ENCODE assay signal across 24 mouse cellular contexts in genomic region chr9:123508986-123509385, GRCm38 (mm10). TPM values are rescaled to one million over a fixed set of nuclear protein-coding genes. Genes with fewer than 3 reads are reported as not detected.
DNase-seq lines count a peak whose midpoint lies in the region; ATAC-seq and TF ChIP-seq lines count a peak whose summit lies in the region.
"Had no signal": no experiment of that assay in that cellular context is flagged by ENCODE, and none has a peak within 500 bp of the region (broad histone marks: within the 10 kb centered on the region; RNA-seq: fewer than 3 reads in every experiment).

No protein-coding gene starts in this region.

- H3K27ac ChIP-seq in midbrain, postnatal 0 days (ENCODE audit: low read depth, low read length): peak overlapping the region; percentile 7; the same call in 1 of the 2 replicates
- H3K27ac ChIP-seq in midbrain, embryonic 16.5 days (ENCODE audit: low read length): no peak overlapping the region
- peak overlapping the region; percentile 64 for H3K27ac ChIP-seq in small intestine, adult 2 months (ENCODE audit: insufficient read depth, low read depth, low read length)
- H3K27ac ChIP-seq in limb, embryonic 10.5 days: no peak overlapping the region
- H3K27ac ChIP-seq: embryonic facial prominence, embryonic 10.5 days; embryonic facial prominence, embryonic 13.5 days; forebrain, embryonic 12.5 days; heart, adult 2 months; hindbrain, embryonic 12.5 days; hindbrain, embryonic 15.5 days had no signal

- no peak overlapping the region for H3K9ac ChIP-seq in midbrain, postnatal 0 days (replicated peaks; ENCODE audit: low read length, poor library complexity, severe bottlenecking)
- H3K9ac ChIP-seq in midbrain, embryonic 16.5 days (ENCODE audit: low read depth, low read length): no peak overlapping the region
- H3K9ac ChIP-seq: embryonic facial prominence, embryonic 13.5 days; forebrain, embryonic 12.5 days; hindbrain, embryonic 12.5 days; hindbrain, embryonic 15.5 days had no signal

- peak; percentile 42 for DNase-seq in CD4-positive, CD25-positive, alpha-beta regulatory T cell, adult 2 months (ENCODE audit: low read depth, low spot score)
- no peak for DNase-seq in midbrain, postnatal 0 days (ENCODE audit: low spot score)
- DNase-seq in CD4-positive helper T cell, adult 2 months (ENCODE audit: low read depth, low spot score): peak; percentile 18
- DNase-seq in limb, embryonic 10.5 days (ENCODE audit: low spot score): no peak
- DNase-seq: adrenal gland, adult 8-10 months; adrenal gland, postnatal 25 days; cerebellum, adult 11-12 months; cerebellum, adult 8-10 months; cerebellum, postnatal 10 days; cerebellum, postnatal 36 days; embryo, embryonic 11 days; gastrocnemius, postnatal 25 days; heart, adult 2 months had no signal

- H3K36me3 ChIP-seq in midbrain, postnatal 0 days (ENCODE audit: insufficient read depth, low read length): no peaks in the 10 kb centered on the region
- no peaks in the 10 kb centered on the region for H3K36me3 ChIP-seq in midbrain, embryonic 16.5 days (ENCODE audit: control insufficient read depth, insufficient read depth, low read length)
- peaks cover 35% of the 10 kb centered on the region for H3K36me3 ChIP-seq in small intestine, adult 2 months (ENCODE audit: control insufficient read depth, insufficient read depth, low read length)
- H3K36me3 ChIP-seq in limb, embryonic 10.5 days: peaks cover 56% of the 10 kb centered on the region
- H3K36me3 ChIP-seq: hindbrain, embryonic 15.5 days had no signal

- H3K4me3 ChIP-seq in midbrain, postnatal 0 days (ENCODE audit: low read depth, low read length): no peak overlapping the region
- H3K4me3 ChIP-seq in midbrain, embryonic 16.5 days (ENCODE audit: low read depth, low read length): no peak overlapping the region
- H3K4me3 ChIP-seq in small intestine, adult 2 months (ENCODE audit: low read depth, low read length): no peak overlapping the region
- no peak overlapping the region for H3K4me3 ChIP-seq in limb, embryonic 10.5 days
- H3K4me3 ChIP-seq: embryonic facial prominence, embryonic 10.5 days; embryonic facial prominence, embryonic 13.5 days; erythroblast, embryonic 14.5 days; forebrain, embryonic 12.5 days; heart, adult 2 months; hindbrain, embryonic 12.5 days; hindbrain, embryonic 15.5 days had no signal

- H3K4me1 ChIP-seq in midbrain, postnatal 0 days (ENCODE audit: insufficient read depth, low read length): no peaks in the 10 kb centered on the region
- peaks cover 3% of the 10 kb centered on the region for H3K4me1 ChIP-seq in midbrain, embryonic 16.5 days (ENCODE audit: control insufficient read depth, insufficient read depth, low read length)
- peaks cover 15% of the 10 kb centered on the region; the same call in 1 of the 2 replicates for H3K4me1 ChIP-seq in small intestine, adult 2 months (ENCODE audit: control insufficient read depth, insufficient read depth, insufficient read length, low read length)
- H3K4me1 ChIP-seq in limb, embryonic 10.5 days: no peaks in the 10 kb centered on the region
- H3K4me1 ChIP-seq: embryonic facial prominence, embryonic 10.5 days; embryonic facial prominence, embryonic 13.5 days; forebrain, embryonic 12.5 days had no signal

- H3K27me3 ChIP-seq in midbrain, postnatal 0 days (ENCODE audit: insufficient read depth, low read length): no peaks in the 10 kb centered on the region
- H3K27me3 ChIP-seq in midbrain, embryonic 16.5 days (ENCODE audit: control insufficient read depth, insufficient read depth, low read depth, low read length): no peaks in the 10 kb centered on the region
- no peaks in the 10 kb centered on the region for H3K27me3 ChIP-seq in small intestine, adult 2 months (ENCODE audit: control insufficient read depth, insufficient read depth, low read length)
- no peaks in the 10 kb centered on the region for H3K27me3 ChIP-seq in limb, embryonic 10.5 days (ENCODE audit: low read depth, poor library complexity, severe bottlenecking)
- H3K27me3 ChIP-seq: embryonic facial prominence, embryonic 13.5 days; forebrain, embryonic 12.5 days; hindbrain, embryonic 12.5 days; hindbrain, embryonic 15.5 days had no signal

- 92% methylated on average over 2 of the region's 2 CpGs for WGBS in midbrain, postnatal 0 days
- WGBS in midbrain, embryonic 16.5 days: 87% methylated on average over 2 of the region's 2 CpGs
- 61% methylated on average over 2 of the region's 2 CpGs for WGBS in small intestine, adult 2 months
- 81% methylated on average over 2 of the region's 2 CpGs for WGBS in limb, embryonic 10.5 days

- no peak overlapping the region for H3K4me2 ChIP-seq in midbrain, postnatal 0 days (ENCODE audit: low read depth, low read length, poor library complexity, severe bottlenecking)
- no peak overlapping the region for H3K4me2 ChIP-seq in midbrain, embryonic 16.5 days (ENCODE audit: low read length)
- H3K4me2 ChIP-seq: embryonic facial prominence, embryonic 13.5 days; forebrain, embryonic 12.5 days; heart, embryonic 11.5 days; hindbrain, embryonic 12.5 days; hindbrain, embryonic 15.5 days had no signal

- TF ChIP-seq CTCF in midbrain, postnatal 0 days (IDR thresholded peaks at IDR 0.05): no peak
- TF ChIP-seq CTCF in small intestine, adult 2 months (IDR thresholded peaks at IDR 0.05; ENCODE audit: extremely low read depth, insufficient read length, insufficient replicate concordance, low read depth, low read length): no peak

- ATAC-seq in CD4-positive, CD25-positive, alpha-beta regulatory T cell, adult 4 months: no peak
- no peak for ATAC-seq in midbrain, postnatal 0 days (ENCODE audit: low FRiP score)
- ATAC-seq in midbrain, embryonic 16.5 days: no peak
- ATAC-seq: forebrain, embryonic 16.5 days had no signal

- TF ChIP-seq POLR2A in small intestine, adult 2 months (IDR thresholded peaks at IDR 0.05; ENCODE audit: low read depth, low read length): no peak

- H3K9me3 ChIP-seq in midbrain, postnatal 0 days (ENCODE audit: low read length): no peaks in the 10 kb centered on the region
- no peaks in the 10 kb centered on the region for H3K9me3 ChIP-seq in midbrain, embryonic 16.5 days (replicated peaks; ENCODE audit: control insufficient read depth, low read length, poor library complexity, severe bottlenecking)
- no peaks in the 10 kb centered on the region for H3K9me3 ChIP-seq in limb, embryonic 10.5 days (replicated peaks)
- H3K9me3 ChIP-seq: embryonic facial prominence, embryonic 10.5 days; embryonic facial prominence, embryonic 13.5 days; forebrain, embryonic 12.5 days; hindbrain, embryonic 12.5 days; hindbrain, embryonic 15.5 days had no signal

RNA-seq across cellular contexts. Expression of gene Sacm1l, which starts 20.6 kb away (rescaled TPM):
- polyA plus RNA-seq in CD4-positive, CD25-positive, alpha-beta regulatory T cell, adult 4 months (2017; shearing (Covaris generic)): 10 to 100 TPM; 46.0 to 55.2 TPM
- total RNA-seq in midbrain, postnatal 0 days (2014; rRNA removed): 41.7 and 59.8 TPM in 2 replicates
- polyA plus RNA-seq in midbrain, postnatal 0 days (2015; fragmentation: Nextera tagmentation; extraction: Ambion mirVana): 35.1 and 35.4 TPM in 2 replicates
- 53.8 and 55.9 TPM in 2 replicates for polyA plus RNA-seq in midbrain, embryonic 16.5 days (2015; fragmentation: Nextera tagmentation; extraction: Ambion mirVana)
- polyA plus RNA-seq in small intestine, adult 2 months (2012; rRNA removed): 1.6 and 3.2 TPM in 2 replicates
- 39.9 and 45.3 TPM in 2 replicates for polyA plus RNA-seq in limb, embryonic 10.5 days (2016; fragmentation: Nextera tagmentation; extraction: Ambion mirVana)

RNA-seq across cellular contexts. Expression of gene Limd1, which starts 30.5 kb away (rescaled TPM):
- polyA plus RNA-seq in CD4-positive, CD25-positive, alpha-beta regulatory T cell, adult 4 months (2017; shearing (Covaris generic)): 10 to 100 TPM; 37.6 to 41.0 TPM
- total RNA-seq in midbrain, postnatal 0 days (2014; rRNA removed): 19.6 and 27.5 TPM in 2 replicates
- 7.9 and 8.0 TPM in 2 replicates for polyA plus RNA-seq in midbrain, postnatal 0 days (2015; fragmentation: Nextera tagmentation; extraction: Ambion mirVana)
- polyA plus RNA-seq in midbrain, embryonic 16.5 days (2015; fragmentation: Nextera tagmentation; extraction: Ambion mirVana): 10.2 and 10.6 TPM in 2 replicates
- 16.7 and 54.0 TPM in 2 replicates for polyA plus RNA-seq in small intestine, adult 2 months (2012; rRNA removed)
- polyA plus RNA-seq in limb, embryonic 10.5 days (2016; fragmentation: Nextera tagmentation; extraction: Ambion mirVana): 55.2 and 55.8 TPM in 2 replicates

Comparison
In these comparisons a context has a peak if more than half of its experiments do, and no peak if none do; other contexts are left out.
1. H3K27ac ChIP-seq: peak in midbrain, postnatal 0 days (single experiment) and small intestine, adult 2 months (single experiment); none in midbrain, embryonic 16.5 days (single experiment) and limb, embryonic 10.5 days (single experiment).
2. DNase-seq: peak in CD4-positive, CD25-positive, alpha-beta regulatory T cell, adult 2 months (single experiment) and CD4-positive helper T cell, adult 2 months (single experiment); none in midbrain, postnatal 0 days (single experiment) and limb, embryonic 10.5 days (single experiment).